Mouse (Mus musculus): ENCODE measurements at regions not wholly inside any gene's neighbourhood (a gene's known extent, or its start where the extent isn't known, plus 50 kb on each side); places are given as distances from the start of the nearest gene placed in this dataset.

DNA sequence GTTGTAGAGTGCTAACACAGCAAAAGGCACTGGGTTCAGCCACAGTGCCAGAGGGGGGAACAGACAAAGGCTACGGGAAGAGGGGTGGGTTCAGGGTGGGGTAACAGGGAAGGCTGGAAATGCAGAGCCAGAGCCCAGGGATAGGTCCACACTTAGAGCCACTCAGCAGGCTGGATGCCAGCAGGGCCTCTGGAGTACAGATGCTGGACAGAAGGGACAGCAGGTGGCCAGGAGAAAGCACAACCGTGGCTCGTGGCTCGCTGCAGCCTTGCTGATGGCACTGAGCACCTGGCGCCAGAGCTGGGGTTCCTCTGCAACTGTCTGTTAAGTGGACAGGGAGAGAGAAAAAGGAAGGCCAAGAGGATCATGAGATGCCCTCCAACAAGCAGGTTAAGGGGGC, 174.2 kb downstream of the Mroh4 start:
- H3K27ac ChIP-seq (ENCODE audit: low read depth) = no peak overlapping the region
- H3K9me3 ChIP-seq (replicated peaks; ENCODE audit: control insufficient read depth, low read length) = no peaks in the 10 kb centered on the region
- H3K27me3 ChIP-seq (ENCODE audit: control insufficient read depth, insufficient read depth, low read length) = no peaks in the 10 kb centered on the region
- no peaks in the 10 kb centered on the region for H3K4me1 ChIP-seq (ENCODE audit: control insufficient read depth, insufficient read depth)
- H3K9ac ChIP-seq (replicated peaks; ENCODE audit: low read depth, low read length) = no peak overlapping the region
- H3K4me3 ChIP-seq (ENCODE audit: low read depth, low read length) = no peak overlapping the region
- TF ChIP-seq CTCF (IDR thresholded peaks at IDR 0.05; ENCODE audit: low read depth) (no peak), EP300 (IDR thresholded peaks at IDR 0.05; ENCODE audit: low read depth) (no peak)
- no peak overlapping the region for H3K4me2 ChIP-seq (ENCODE audit: low read depth, low read length)
- WGBS = 95% methylated on average over 5 of the region's 5 CpGs
- ATAC-seq (ENCODE audit: insufficient read depth, low read depth) (no peak), DNase-seq (ENCODE audit: low spot score) (no peak)
- no peaks in the 10 kb centered on the region for H3K36me3 ChIP-seq (replicated peaks; ENCODE audit: control insufficient read depth, insufficient read depth, low read length)

DNA sequence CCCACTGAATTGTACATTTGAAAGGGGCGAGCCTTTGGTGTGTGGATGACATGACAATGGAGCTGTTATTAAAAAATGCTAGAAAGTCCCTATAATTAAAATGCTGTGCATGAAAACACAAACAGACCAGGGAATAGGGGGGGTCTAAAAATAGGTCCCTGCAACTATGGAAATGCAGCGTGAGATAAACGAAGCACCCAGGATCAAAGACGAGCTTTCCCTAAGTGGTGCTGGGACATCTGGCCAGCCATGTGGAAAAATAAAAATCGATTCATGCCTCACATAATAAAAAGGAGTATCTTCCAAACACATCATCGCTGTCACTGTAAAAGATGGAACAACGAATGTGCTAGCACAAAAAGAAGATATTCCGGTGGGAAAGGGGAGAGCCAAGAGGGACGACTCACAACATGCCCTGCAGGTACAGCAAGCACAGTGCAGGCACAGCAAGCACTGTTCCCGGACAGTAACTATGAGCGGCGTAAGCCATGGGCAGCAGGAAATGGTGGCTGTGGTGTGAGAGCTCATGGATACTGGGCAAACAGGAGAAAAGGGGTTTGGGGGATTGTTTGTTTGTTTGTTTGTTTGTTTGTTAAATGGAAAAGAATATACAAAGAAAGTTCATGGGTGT, 176.7 kb downstream of the Mroh4 start:
- Histone ChIP-seq H3K9me3 (replicated peaks; ENCODE audit: control insufficient read depth, low read length) (no peaks in the 10 kb centered on the region), H3K9ac (replicated peaks; ENCODE audit: low read depth, low read length) (no peak overlapping the region), H3K4me2 (ENCODE audit: low read depth, low read length) (no peak overlapping the region), H3K36me3 (replicated peaks; ENCODE audit: control insufficient read depth, insufficient read depth, low read length) (no peaks in the 10 kb centered on the region), H3K27ac (ENCODE audit: low read depth) (no peak overlapping the region), H3K27me3 (ENCODE audit: control insufficient read depth, insufficient read depth, low read length) (no peaks in the 10 kb centered on the region), H3K4me1 (ENCODE audit: control insufficient read depth, insufficient read depth) (peaks cover 3% of the 10 kb centered on the region; the same call in 1 of the 2 replicates), H3K4me3 (ENCODE audit: low read depth, low read length) (no peak overlapping the region)
- 61% methylated on average over 12 of the region's 12 CpGs for WGBS
- ATAC-seq (ENCODE audit: insufficient read depth, low read depth) = no peak
- TF ChIP-seq CTCF (IDR thresholded peaks at IDR 0.05; ENCODE audit: low read depth) (no peak), EP300 (IDR thresholded peaks at IDR 0.05; ENCODE audit: low read depth) (no peak)
- no peak for DNase-seq (ENCODE audit: low spot score)

DNA sequence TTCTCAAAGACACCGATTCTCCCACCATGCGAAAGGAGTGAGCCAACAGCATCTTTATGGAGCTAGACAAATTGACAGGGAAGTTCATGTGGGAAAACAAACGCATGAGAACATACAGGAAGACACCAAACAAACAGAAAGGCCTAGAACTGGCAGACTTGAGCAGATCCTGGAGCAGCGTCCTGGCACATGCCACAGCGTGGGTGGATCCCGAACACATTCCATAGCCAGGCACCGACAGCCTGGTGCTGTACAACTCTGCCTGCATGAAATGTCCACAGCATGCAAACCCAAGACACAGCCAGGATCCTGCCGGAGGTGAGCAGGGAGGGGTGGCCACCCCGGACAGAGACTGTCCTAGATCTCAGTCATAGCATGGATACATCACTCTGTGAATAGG, 177.2 kb downstream of the Mroh4 start:
- Histone ChIP-seq H3K4me2 (ENCODE audit: low read depth, low read length) (no peak overlapping the region), H3K36me3 (replicated peaks; ENCODE audit: control insufficient read depth, insufficient read depth, low read length) (no peaks in the 10 kb centered on the region), H3K27ac (ENCODE audit: low read depth) (no peak overlapping the region), H3K4me1 (ENCODE audit: control insufficient read depth, insufficient read depth) (peaks cover 3% of the 10 kb centered on the region; the same call in 1 of the 2 replicates), H3K27me3 (ENCODE audit: control insufficient read depth, insufficient read depth, low read length) (no peaks in the 10 kb centered on the region), H3K4me3 (ENCODE audit: low read depth, low read length) (no peak overlapping the region), H3K9me3 (replicated peaks; ENCODE audit: control insufficient read depth, low read length) (no peaks in the 10 kb centered on the region), H3K9ac (replicated peaks; ENCODE audit: low read depth, low read length) (no peak overlapping the region)
- WGBS = 77% methylated on average over 9 of the region's 9 CpGs
- no peak for TF ChIP-seq CTCF (IDR thresholded peaks at IDR 0.05; ENCODE audit: low read depth)
- TF ChIP-seq EP300 (IDR thresholded peaks at IDR 0.05; ENCODE audit: low read depth) = no peak
- ATAC-seq (ENCODE audit: insufficient read depth, low read depth) = no peak
- DNase-seq (ENCODE audit: low spot score) = no peak

DNA sequence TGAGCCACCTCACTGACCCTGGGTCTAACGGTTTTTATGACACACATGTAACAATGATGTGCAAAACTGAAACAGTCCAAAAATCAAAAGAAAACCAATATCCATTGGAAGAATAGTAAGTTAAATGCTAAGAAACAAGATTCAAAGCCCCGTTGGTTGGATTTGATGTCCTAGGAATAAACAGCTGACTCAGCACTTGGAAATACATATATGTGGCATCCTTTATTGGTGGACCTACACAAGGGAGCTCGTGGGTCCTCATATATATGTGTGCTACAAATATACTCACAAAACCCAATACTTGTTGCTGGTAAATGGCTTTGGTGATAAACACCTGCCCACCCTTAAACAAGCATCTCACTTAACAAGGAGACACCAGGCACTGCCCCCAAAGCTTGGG, 178.2 kb downstream of the Mroh4 start:
- Histone ChIP-seq H3K27ac (ENCODE audit: low read depth) (no peak overlapping the region), H3K36me3 (replicated peaks; ENCODE audit: control insufficient read depth, insufficient read depth, low read length) (no peaks in the 10 kb centered on the region), H3K4me2 (ENCODE audit: low read depth, low read length) (no peak overlapping the region), H3K4me3 (ENCODE audit: low read depth, low read length) (no peak overlapping the region), H3K27me3 (ENCODE audit: control insufficient read depth, insufficient read depth, low read length) (no peaks in the 10 kb centered on the region), H3K9ac (replicated peaks; ENCODE audit: low read depth, low read length) (no peak overlapping the region), H3K9me3 (replicated peaks; ENCODE audit: control insufficient read depth, low read length) (no peaks in the 10 kb centered on the region), H3K4me1 (ENCODE audit: control insufficient read depth, insufficient read depth) (peaks cover 3% of the 10 kb centered on the region; the same call in 1 of the 2 replicates)
- DNase-seq (ENCODE audit: low spot score) (no peak), ATAC-seq (ENCODE audit: insufficient read depth, low read depth) (no peak)
- no peak for TF ChIP-seq EP300 (IDR thresholded peaks at IDR 0.05; ENCODE audit: low read depth)
- TF ChIP-seq CTCF (IDR thresholded peaks at IDR 0.05; ENCODE audit: low read depth) = no peak
- 80% methylated on average over 3 of the region's 3 CpGs for WGBS

DNA sequence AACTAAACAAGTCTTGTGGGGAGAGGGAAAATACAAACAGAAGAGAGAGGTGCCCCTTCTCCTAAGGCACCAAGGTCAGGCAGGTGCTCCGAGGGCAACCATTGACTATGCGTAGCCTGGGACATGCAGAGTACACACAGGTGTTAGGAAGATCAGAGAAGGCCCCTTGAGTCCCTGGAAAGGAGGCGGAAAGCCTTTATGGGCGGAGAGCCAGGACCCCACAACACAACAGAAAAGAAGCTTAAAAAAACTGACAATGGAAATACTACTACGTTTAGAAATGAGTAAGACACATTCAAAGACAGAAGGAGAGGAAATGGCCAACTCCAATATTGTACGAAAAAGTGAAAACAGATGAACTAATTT, 179.5 kb downstream of the Mroh4 start:
- Histone ChIP-seq H3K36me3 (replicated peaks; ENCODE audit: control insufficient read depth, insufficient read depth, low read length) (no peaks in the 10 kb centered on the region), H3K4me2 (ENCODE audit: low read depth, low read length) (no peak overlapping the region), H3K4me3 (ENCODE audit: low read depth, low read length) (no peak overlapping the region), H3K9me3 (replicated peaks; ENCODE audit: control insufficient read depth, low read length) (no peaks in the 10 kb centered on the region), H3K4me1 (ENCODE audit: control insufficient read depth, insufficient read depth) (peaks cover 3% of the 10 kb centered on the region; the same call in 1 of the 2 replicates), H3K27ac (ENCODE audit: low read depth) (no peak overlapping the region), H3K9ac (replicated peaks; ENCODE audit: low read depth, low read length) (no peak overlapping the region), H3K27me3 (ENCODE audit: control insufficient read depth, insufficient read depth, low read length) (no peaks in the 10 kb centered on the region)
- no peak for ATAC-seq (ENCODE audit: insufficient read depth, low read depth)
- WGBS = 76% methylated on average over 6 of the region's 6 CpGs
- TF ChIP-seq CTCF (IDR thresholded peaks at IDR 0.05; ENCODE audit: low read depth) (no peak), EP300 (IDR thresholded peaks at IDR 0.05; ENCODE audit: low read depth) (no peak)
- no peak for DNase-seq (ENCODE audit: low spot score)
